Mouse (Mus musculus) layer of hippocampus, adult 18-20 months (tissue): ENCODE measurements around the gene Mfsd4b5. TPM values are rescaled to one million over a fixed set of nuclear protein-coding genes. Genes with fewer than 3 reads are reported as not detected.
"Not testable (repeated sequence)": the region's sequence is repeated elsewhere in the genome, so short reads cannot be mapped to it uniquely, and the experiment has no call there.

ENCODE experiments used
- DNase-seq, 2 experiments: peaks; one replicate each; pipeline ENCODE4 v3.0.0; 2022; ENCODE audit warnings: low spot score in 2 of 2
- total RNA-seq, 2 experiments: library from RNA; stranded (reverse); gene quantifications; 2 replicates each; pipeline ENCODE4 v1.2.3; 2021

Gene Mfsd4b5
- total RNA-seq, 2 experiments from 2014 or later = 0.20 to 0.43 TPM

- no peak for DNase-seq
These were observed 18.9 kb downstream of the Mfsd4b5 start for GRCm38 (mm10) chr10:39967512-39967911.

GRCm38 (mm10) chr10:39961906-39962305, 24.5 kb downstream of the Mfsd4b5 start:
- DNase-seq = no peak

- DNase-seq = no peak
These were observed 26.0 kb downstream of the Mfsd4b5 start for GRCm38 (mm10) chr10:39960441-39960822.

- DNase-seq = peak; percentile 86 to 96
These were observed 26.5 kb downstream of the Mfsd4b5 start, which contains the start of gene Mfsd4b3 for GRCm38 (mm10) chr10:39959761-39960440. Gene Mfsd4b3 (minus strand): TSS chr10:39960153.

GRCm38 (mm10) chr10:39958266-39958665, 28.2 kb downstream of the Mfsd4b5 start:
- peak in 1 of 2 experiments; percentile 51 for DNase-seq

GRCm38 (mm10) chr10:39956340-39956878, 30.0 kb downstream of the Mfsd4b5 start:
- DNase-seq = no peak

- no peak for DNase-seq
These were observed 31.3 kb downstream of the Mfsd4b5 start for GRCm38 (mm10) chr10:39955163-39955562.

GRCm38 (mm10) chr10:39949377-39949954, 37.0 kb downstream of the Mfsd4b5 start:
- DNase-seq = no peak

GRCm38 (mm10) chr10:39947195-39947594, 39.3 kb downstream of the Mfsd4b5 start:
- not testable (repeated sequence) for DNase-seq

- DNase-seq = no peak
These were observed 49.9 kb downstream of the Mfsd4b5 start for GRCm38 (mm10) chr10:39936553-39936952.

- no peak for DNase-seq
These were observed 59.8 kb downstream of the Mfsd4b5 start, which contains the start of gene Mfsd4b2 for GRCm38 (mm10) chr10:39926616-39927139. Gene Mfsd4b2 (minus strand): TSS chr10:39926923.

- not testable (repeated sequence) for DNase-seq
These were observed 61.9 kb downstream of the Mfsd4b5 start for GRCm38 (mm10) chr10:39924556-39924955.

GRCm38 (mm10) chr10:39912616-39913015, 73.8 kb downstream of the Mfsd4b5 start:
- no peak for DNase-seq

- no peak for DNase-seq
These were observed 77.5 kb downstream of the Mfsd4b5 start for GRCm38 (mm10) chr10:39908768-39909441.

Other genes starting within 250 kb of the Mfsd4b5 start
- 1 to 10 TPM; 7.7 to 8.0 TPM for gene Mfsd4b4, start 87.4 kb downstream of the Mfsd4b5 start, total RNA-seq
- under 1 TPM; 0.20 to 0.32 TPM for gene Mfsd4b2, start 59.7 kb downstream of the Mfsd4b5 start, total RNA-seq
- gene Mfsd4b3, start 26.5 kb downstream of the Mfsd4b5 start, total RNA-seq = under 1 TPM in 1 of 2 experiments, not detected in 1; 0.25 TPM
- gene Mfsd4b1, start 38.6 kb upstream of the Mfsd4b5 start, total RNA-seq = 1 to 10 TPM in 1 of 2 experiments, under 1 TPM in 1; 0.74 to 1.6 TPM
- gene Slc16a10, start 155.6 kb upstream of the Mfsd4b5 start, total RNA-seq = 1 to 10 TPM; 3.9 to 4.1 TPM